Mouse (Mus musculus): Measurements from ENCODE around the gene Catsperg1. TPM values are rescaled to one million over a fixed set of nuclear protein-coding genes. Genes with fewer than 3 reads are reported as not detected.
A peak's percentile ranks its signal among the peaks of the same experiment; 100 is the strongest.

The Catsperg1 gene
- polyA plus RNA-seq (2016; fragmentation: Nextera tagmentation; extraction: Ambion mirVana): 1.1 and 1.8 TPM in 2 replicates

DNA sequence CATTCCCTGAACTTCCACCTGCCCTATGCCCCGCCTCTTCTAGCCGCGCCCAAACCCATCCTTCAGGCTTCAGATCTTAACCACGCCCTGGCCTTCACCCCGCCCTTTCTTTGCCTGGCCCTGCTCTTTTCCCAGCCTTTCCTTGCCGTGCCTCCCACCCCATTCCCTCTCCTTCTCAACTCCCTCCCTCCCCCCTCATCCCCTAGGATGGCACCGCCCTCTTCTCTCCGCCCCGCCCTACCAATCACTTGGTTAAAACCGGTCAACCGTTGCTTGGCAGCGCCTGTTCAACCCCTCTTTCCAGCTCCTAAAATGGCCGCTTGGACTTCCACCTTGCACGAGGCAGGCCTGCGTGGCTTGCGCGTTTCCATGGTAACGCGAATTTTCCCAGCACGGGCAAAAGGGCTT, at the start of gene Catsperg1:
TSS of gene Catsperg1 (minus strand) at position 361 of the 408 bp plus-strand sequence.
- no peaks in the 10 kb centered on the region for H3K9me3 ChIP-seq
- peak; percentile 76 for ATAC-seq (ENCODE audit: low FRiP score, low read depth)
- no peaks in the 10 kb centered on the region for H3K36me3 ChIP-seq
- H3K4me2 ChIP-seq (replicated peaks): peak within 1 kb of the TSS; percentile 56
- 2% methylated on average over 20 of the region's 20 CpGs for WGBS
- H3K4me3 ChIP-seq: no peak within 1 kb of the TSS
- H3K4me1 ChIP-seq: 0 out of 2 replicates have a peak, but pooled peaks cover 6% of the 10 kb centered on the region
- no peak within 1 kb of the TSS for H3K27ac ChIP-seq
- peaks cover 14% of the 10 kb centered on the region for H3K27me3 ChIP-seq (replicated peaks)
- H3K9ac ChIP-seq: no peak within 1 kb of the TSS

DNA sequence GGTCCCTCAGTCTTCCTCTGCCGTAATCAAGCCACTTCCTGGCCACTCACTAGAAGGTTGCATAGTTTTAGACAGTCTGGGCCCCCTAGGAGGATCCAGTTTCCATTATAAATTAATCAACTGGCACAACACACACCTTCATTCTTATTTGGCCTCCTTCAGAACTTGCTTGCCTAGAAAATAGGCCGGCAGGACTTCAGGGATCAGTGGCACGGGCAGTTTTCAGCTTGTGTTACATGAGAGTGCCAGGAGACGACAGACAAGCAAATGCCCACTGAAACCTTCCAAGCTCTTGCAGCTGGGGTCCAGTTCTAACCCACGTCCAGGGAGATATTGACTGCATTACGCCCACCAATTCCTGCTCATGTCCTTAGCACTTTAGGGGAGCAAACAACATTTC, 48.3 kb upstream of the Catsperg1 start:
- Histone ChIP-seq H3K9me3 (no peaks in the 10 kb centered on the region), H3K4me1 (peaks cover 7% of the 10 kb centered on the region), H3K4me2 (replicated peaks) (no peak overlapping the region), H3K4me3 (no peak overlapping the region), H3K36me3 (no peaks in the 10 kb centered on the region), H3K27me3 (replicated peaks) (no peaks in the 10 kb centered on the region), H3K9ac (no peak overlapping the region), H3K27ac (no peak overlapping the region)
- ATAC-seq (ENCODE audit: low FRiP score, low read depth): no peak
- 81% methylated on average over 6 of the region's 6 CpGs for WGBS

DNA sequence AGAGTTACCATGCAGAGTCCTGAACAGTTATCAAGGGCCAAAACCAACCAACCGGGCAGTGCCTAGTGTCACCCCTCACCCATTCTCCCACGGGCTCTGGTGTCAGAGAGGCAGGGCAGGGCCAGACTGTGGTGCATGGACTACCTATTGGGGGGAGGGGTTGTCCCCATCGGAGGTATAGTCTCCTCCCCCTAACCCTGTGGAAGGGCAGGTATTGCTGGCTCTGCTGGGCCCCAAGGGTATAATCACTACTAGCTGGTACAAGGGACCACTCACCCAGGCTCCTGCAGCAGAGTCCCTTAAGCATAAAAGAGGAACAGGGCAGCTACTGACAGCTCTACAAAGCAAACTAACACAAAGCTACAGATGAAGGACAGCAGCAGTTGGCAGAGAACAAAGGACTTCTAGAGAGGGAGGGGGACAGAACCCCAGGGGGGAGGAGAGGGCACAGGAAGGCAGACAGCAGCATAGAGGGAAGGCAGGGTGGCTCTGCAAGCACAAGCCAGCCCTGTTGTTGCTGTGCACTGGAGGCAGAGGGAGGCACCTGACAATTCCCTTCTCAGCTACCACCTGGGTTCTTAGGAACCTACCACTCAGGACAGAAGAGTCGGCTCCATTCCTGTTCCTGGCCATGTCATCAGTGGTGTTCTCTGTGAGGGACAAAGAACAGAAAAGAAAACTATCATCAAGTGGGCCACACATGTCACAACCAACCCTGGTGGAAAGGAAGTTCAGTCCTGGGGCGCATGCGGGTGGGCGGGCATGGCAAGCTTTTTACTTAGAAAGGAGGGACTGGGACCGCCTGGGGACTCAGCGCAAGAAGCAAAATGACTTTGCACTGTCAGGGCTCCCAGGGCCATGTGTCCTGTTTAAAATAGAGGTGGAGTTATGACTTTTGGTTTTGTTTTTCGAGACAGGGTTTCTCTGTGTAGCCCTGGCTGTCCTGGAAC, 46.2 kb upstream of the Catsperg1 start:
- Histone ChIP-seq H3K9ac (0 out of 2 replicates have a peak overlapping the region, but pooled peaks have one; percentile 18), H3K27ac (no peak overlapping the region), H3K27me3 (replicated peaks) (no peaks in the 10 kb centered on the region)

DNA sequence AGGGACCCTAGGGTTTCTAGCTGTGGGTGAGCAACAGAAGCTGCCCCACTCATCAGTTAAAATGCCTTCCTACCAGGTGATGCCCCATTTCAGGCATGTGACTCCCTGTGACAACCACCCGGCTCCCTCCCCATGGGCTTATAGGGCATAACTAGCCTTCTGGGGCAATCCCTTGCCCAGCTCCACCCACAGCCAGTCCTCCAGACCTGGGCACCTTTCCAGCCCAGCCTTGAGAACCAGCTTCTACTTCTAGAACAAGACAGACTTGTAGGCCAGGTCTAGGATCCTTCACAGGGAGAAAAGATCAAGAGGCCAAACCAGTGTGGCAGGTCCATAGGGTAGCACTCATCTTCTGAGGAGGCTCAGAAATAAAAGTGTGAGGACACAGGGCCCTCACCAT, 43.5 kb upstream of the Catsperg1 start:
- Histone ChIP-seq H3K27me3 (replicated peaks) (no peaks in the 10 kb centered on the region), H3K9me3 (no peaks in the 10 kb centered on the region), H3K27ac (no peak overlapping the region), H3K9ac (no peak overlapping the region), H3K36me3 (no peaks in the 10 kb centered on the region), H3K4me2 (replicated peaks) (no peak overlapping the region), H3K4me1 (peaks cover 7% of the 10 kb centered on the region), H3K4me3 (no peak overlapping the region)
- no peak for ATAC-seq (ENCODE audit: low FRiP score, low read depth)
- 92% methylated on average over 1 of the region's 1 CpGs for WGBS

More for the DNA sequence above, 46.2 kb upstream of the Catsperg1 start:
- Histone ChIP-seq H3K9me3 (no peaks in the 10 kb centered on the region), H3K4me1 (peaks cover 7% of the 10 kb centered on the region), H3K4me3 (no peak overlapping the region), H3K36me3 (no peaks in the 10 kb centered on the region), H3K4me2 (replicated peaks) (no peak overlapping the region)
- 76% methylated on average over 10 of the region's 10 CpGs for WGBS
- no peak for ATAC-seq (ENCODE audit: low FRiP score, low read depth)

DNA sequence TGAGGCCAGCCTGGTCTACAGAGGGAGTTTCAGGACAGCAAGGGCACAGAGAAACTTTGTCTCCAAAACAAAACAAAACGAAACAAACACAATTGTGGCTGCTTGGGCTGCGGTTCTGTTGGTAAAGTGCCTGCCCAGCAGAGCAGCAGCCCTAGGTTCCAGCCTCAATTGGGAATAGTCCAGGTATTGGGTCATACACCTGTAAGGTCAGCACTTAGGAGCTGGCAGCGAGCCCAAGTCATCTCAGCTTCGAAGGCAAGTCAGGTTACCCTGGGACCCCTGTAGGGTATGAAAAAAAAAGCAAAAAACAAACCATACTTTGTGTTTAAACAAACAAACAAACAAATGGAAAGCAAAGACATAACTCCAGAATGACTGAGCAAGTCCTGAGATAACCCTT, 42.0 kb upstream of the Catsperg1 start:
- H3K36me3 ChIP-seq: no peaks in the 10 kb centered on the region
- no peak overlapping the region for H3K9ac ChIP-seq
- no peak overlapping the region for H3K4me3 ChIP-seq
- H3K4me2 ChIP-seq (replicated peaks): no peak overlapping the region
- H3K27ac ChIP-seq: no peak overlapping the region
- peaks cover 7% of the 10 kb centered on the region for H3K4me1 ChIP-seq
- no peak for ATAC-seq (ENCODE audit: low FRiP score, low read depth)
- H3K9me3 ChIP-seq: no peaks in the 10 kb centered on the region
- no peaks in the 10 kb centered on the region for H3K27me3 ChIP-seq (replicated peaks)
- 89% methylated on average over 4 of the region's 4 CpGs for WGBS

DNA sequence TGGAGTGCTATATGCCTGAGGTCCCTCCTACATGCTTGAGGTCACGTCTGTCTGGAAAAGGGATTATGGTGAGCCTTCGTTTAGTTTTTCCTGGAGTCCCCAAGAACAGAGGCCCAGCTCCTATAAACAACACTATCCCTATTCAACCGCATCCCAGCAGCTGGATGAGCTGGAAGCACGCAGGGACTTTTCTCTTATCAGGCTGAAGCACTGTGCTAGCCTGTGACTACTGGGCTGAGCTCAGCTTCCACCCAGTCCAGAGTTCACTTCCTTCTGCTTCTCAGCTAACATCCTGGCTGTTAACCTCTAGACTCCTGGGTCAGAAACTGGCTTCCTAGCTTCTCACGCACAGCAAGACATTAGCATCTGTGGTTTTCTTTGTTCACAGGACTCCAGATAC, 40.0 kb upstream of the Catsperg1 start:
- Histone ChIP-seq H3K9me3 (no peaks in the 10 kb centered on the region), H3K27ac (no peak overlapping the region), H3K9ac (no peak overlapping the region), H3K4me2 (replicated peaks) (no peak overlapping the region), H3K36me3 (no peaks in the 10 kb centered on the region), H3K4me1 (no peaks in the 10 kb centered on the region), H3K4me3 (no peak overlapping the region), H3K27me3 (replicated peaks) (0 out of 2 replicates have a peak, but pooled peaks cover 2% of the 10 kb centered on the region)
- WGBS: 73% methylated on average over 5 of the region's 5 CpGs
- no peak for ATAC-seq (ENCODE audit: low FRiP score, low read depth)

DNA sequence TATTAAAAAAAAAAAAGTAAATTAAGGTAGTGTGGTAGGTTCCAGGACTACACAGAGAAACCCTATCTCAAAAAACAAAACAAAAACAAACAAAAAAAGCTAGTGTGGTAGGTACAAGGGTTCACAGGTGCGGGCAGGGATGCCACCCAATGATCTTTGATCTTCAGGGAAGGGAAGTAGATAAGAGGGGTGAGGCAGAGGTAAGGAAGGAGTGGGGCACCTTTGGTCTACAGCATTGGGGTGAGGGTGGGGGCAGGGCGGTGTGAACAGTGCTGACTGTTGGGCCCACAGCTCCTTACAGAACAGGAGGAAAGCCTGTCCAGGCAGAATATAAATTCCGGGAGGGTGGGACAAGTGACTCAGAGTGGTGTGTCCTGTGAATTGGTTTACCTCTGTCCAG, 37.3 kb upstream of the Catsperg1 start:
- no peak overlapping the region for H3K27ac ChIP-seq
- H3K27me3 ChIP-seq (replicated peaks): peaks cover 18% of the 10 kb centered on the region
- H3K4me2 ChIP-seq (replicated peaks): no peak overlapping the region
- ATAC-seq (ENCODE audit: low FRiP score, low read depth): no peak
- H3K9me3 ChIP-seq: no peaks in the 10 kb centered on the region
- peaks cover 5% of the 10 kb centered on the region; the same call in 1 of the 2 replicates for H3K36me3 ChIP-seq
- 0 out of 2 replicates have a peak, but pooled peaks cover 7% of the 10 kb centered on the region for H3K4me1 ChIP-seq
- 83% methylated on average over 3 of the region's 3 CpGs for WGBS
- H3K4me3 ChIP-seq: no peak overlapping the region
- no peak overlapping the region for H3K9ac ChIP-seq

DNA sequence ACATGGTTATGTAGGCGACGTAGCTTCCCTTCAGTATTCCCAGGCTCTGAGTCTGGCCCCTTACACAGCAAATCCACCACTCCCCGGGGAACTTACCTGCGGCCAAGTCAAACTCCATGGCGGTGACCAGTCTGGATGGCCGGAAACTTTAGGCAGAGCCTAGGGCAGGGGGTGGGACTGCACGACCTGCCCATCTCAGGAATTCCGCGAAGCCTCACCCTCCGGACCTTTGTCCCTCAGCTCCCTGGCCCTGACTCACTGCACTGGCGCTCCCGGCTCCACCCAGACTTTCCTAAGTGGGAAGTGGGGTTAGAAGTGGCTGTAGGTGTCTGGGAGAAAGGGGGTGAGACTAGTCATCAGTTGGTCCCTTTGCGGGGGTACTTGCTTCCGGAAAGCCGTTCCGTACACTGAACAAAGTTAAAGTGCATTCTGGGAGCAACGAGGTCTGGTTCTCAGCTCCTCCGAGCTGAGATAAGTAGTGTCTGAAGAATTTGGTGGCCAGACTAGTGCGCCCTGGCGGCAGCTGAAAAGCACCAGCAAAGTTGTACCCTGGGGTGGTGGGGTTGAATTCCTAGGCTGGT, 34.5 kb upstream of the Catsperg1 start, which contains the start of gene 2200002D01Rik:
TSS of gene 2200002D01Rik (minus strand) at position 206 of the 581 bp plus-strand sequence.
- Histone ChIP-seq H3K9ac (0 out of 2 replicates have a peak within 1 kb of the TSS, but pooled peaks have one; percentile 41), H3K4me1 (0 out of 2 replicates have a peak, but pooled peaks cover 7% of the 10 kb centered on the region), H3K4me3 (peak within 1 kb of the TSS; percentile 15; the same call in 1 of the 2 replicates), H3K9me3 (no peaks in the 10 kb centered on the region), H3K36me3 (peaks cover 21% of the 10 kb centered on the region), H3K27me3 (replicated peaks) (peaks cover 18% of the 10 kb centered on the region), H3K27ac (no peak within 1 kb of the TSS), H3K4me2 (replicated peaks) (peak within 1 kb of the TSS; percentile 51)
- WGBS: 9% methylated on average over 20 of the region's 20 CpGs
- no peak for ATAC-seq (ENCODE audit: low FRiP score, low read depth)

DNA sequence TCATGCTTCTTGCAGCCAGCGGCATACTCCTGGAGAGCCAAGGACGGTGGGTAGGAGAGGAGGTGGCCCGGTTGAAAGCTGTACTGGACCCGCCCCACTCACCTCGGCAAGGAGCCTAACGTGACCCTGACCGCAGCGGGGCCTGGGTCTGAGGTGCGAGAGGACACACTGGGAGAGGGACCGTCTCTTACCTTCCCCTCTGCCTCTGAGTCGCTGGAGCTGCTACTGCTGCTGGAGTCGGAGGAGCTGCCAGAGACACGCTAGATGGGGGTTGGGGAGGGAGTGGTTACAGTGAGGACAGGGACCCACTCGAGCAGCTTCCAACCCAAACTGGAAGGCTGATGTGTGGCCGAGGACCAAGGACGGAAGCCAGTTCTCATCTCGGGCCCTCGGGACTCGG, 33.9 kb upstream of the Catsperg1 start:
- H3K36me3 ChIP-seq: peaks cover 21% of the 10 kb centered on the region
- H3K9ac ChIP-seq: 0 out of 2 replicates have a peak overlapping the region, but pooled peaks have one; percentile 41
- H3K4me1 ChIP-seq: 0 out of 2 replicates have a peak, but pooled peaks cover 7% of the 10 kb centered on the region
- peak overlapping the region; percentile 15; the same call in 1 of the 2 replicates for H3K4me3 ChIP-seq
- H3K27me3 ChIP-seq (replicated peaks): peaks cover 18% of the 10 kb centered on the region
- WGBS: 9% methylated on average over 19 of the region's 19 CpGs
- H3K27ac ChIP-seq: no peak overlapping the region
- no peaks in the 10 kb centered on the region for H3K9me3 ChIP-seq
- H3K4me2 ChIP-seq (replicated peaks): peak overlapping the region; percentile 51
- 0 out of 2 replicates have a peak, but pooled peaks have one; percentile 17 for ATAC-seq (ENCODE audit: low FRiP score, low read depth)

DNA sequence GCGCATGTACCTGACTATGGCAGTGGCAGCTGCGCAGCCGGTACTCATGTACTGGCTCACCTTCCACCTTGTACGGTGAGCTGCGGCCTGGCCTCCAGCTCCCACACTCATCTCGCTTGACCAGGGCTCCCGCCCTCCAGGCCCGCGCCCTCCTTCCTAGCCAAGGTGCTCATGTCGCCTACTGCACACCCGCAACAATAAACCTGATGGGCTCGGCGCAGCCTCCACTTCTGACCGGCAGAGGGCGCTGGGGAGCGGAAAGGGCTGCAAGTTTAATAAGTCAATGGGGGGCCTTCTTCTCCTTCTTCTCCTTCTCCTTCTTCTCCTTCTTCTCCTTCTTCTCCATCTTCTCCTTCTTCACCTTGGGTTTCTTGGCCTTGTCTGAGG, 33.5 kb upstream of the Catsperg1 start:
- peak; percentile 43; the same call in 1 of the 2 replicates for ATAC-seq (ENCODE audit: low FRiP score, low read depth)
- Histone ChIP-seq H3K9ac (no peak overlapping the region), H3K4me2 (replicated peaks) (peak overlapping the region; percentile 51), H3K9me3 (no peaks in the 10 kb centered on the region), H3K27me3 (replicated peaks) (peaks cover 18% of the 10 kb centered on the region), H3K36me3 (peaks cover 21% of the 10 kb centered on the region), H3K27ac (no peak overlapping the region), H3K4me1 (0 out of 2 replicates have a peak, but pooled peaks cover 7% of the 10 kb centered on the region), H3K4me3 (peak overlapping the region; percentile 15; the same call in 1 of the 2 replicates)
- WGBS: 26% methylated on average over 16 of the region's 16 CpGs

DNA sequence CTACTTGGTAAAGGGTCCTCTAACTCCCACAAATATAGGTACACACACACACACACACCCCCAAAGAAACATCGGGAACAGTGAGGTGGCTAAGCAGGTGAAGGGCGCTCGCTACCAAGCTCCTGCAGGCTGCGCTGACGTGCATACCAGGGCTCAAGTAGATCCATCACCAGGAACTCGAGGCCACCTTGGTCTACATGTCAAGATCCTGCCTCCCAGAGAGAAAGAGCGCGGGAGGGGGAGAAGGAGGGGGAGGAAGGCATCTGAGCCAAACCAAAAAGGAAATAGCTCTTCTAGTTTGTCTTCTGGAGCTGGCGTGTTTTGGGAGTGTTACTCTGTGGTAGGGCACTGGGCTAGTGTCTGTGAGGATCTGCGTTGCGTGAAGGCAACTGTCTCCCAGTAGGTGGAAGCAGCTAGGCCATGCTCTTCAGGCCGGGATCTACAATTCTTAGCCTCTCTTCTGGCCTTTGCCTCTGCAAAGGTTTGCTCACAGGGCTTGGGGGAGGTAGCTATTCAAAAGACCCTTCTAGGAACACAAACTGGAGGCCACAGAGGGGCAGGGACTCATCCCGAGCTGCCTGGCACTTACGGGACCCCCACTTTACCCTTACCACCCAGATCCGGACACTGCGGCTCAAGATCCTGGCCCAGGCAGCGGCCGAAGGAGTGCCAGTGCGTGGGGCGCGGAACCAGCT, 32.9 kb upstream of the Catsperg1 start:
- 0 out of 2 replicates have a peak, but pooled peaks cover 7% of the 10 kb centered on the region for H3K4me1 ChIP-seq
- H3K27ac ChIP-seq: no peak overlapping the region
- no peak overlapping the region for H3K9ac ChIP-seq
- no peak overlapping the region for H3K4me3 ChIP-seq
- peaks cover 18% of the 10 kb centered on the region for H3K27me3 ChIP-seq (replicated peaks)
- H3K4me2 ChIP-seq (replicated peaks): no peak overlapping the region
- WGBS: 88% methylated on average over 21 of the region's 21 CpGs
- no peak for ATAC-seq (ENCODE audit: low FRiP score, low read depth)
- H3K9me3 ChIP-seq: no peaks in the 10 kb centered on the region
- H3K36me3 ChIP-seq: peaks cover 21% of the 10 kb centered on the region
